Mouse (Mus musculus) liver, embryonic 11.5 days (tissue): ENCODE results near the gene Prdm16. TPM values are rescaled to one million over a fixed set of nuclear protein-coding genes. Genes with fewer than 3 reads are reported as not detected.

Experiments
- ATAC-seq: fragments of 200-750 bp; cut with Nextera tagmentation; replicated peaks from 2 replicates; pipeline ENCODE4 v1.8.0; 2017; ENCODE audit warnings: moderate number of reproducible peaks, mild to moderate bottlenecking, moderate TSS enrichment, moderate library complexity; ENCODE audit not compliant: low FRiP score
- DNase-seq: peaks from one replicate; pipeline ENCODE4 v3.0.0-alpha.2; 2017; ENCODE audit warnings: low spot score
- H3K27ac ChIP-seq: fragments of 300-500 bp; sonication (generic); 2 replicates; pipeline ENCODE4 v1.5.1; 2014; ENCODE audit warnings: mild to moderate bottlenecking, low read depth, low read length, control low read depth
- H3K27me3 ChIP-seq: fragments of 300-500 bp; sonication (generic); replicated peaks from 2 replicates; pipeline ENCODE4 v1.6.1; 2014; ENCODE audit warnings: low read length, mixed read lengths; ENCODE audit not compliant: control insufficient read depth, insufficient read depth
- H3K36me3 ChIP-seq: fragments of 300-500 bp; sonication (generic); 2 replicates; pipeline ENCODE4 v1.6.1; 2014; ENCODE audit warnings: mild to moderate bottlenecking, low read length, moderate library complexity, mixed read lengths; ENCODE audit not compliant: control insufficient read depth, insufficient read depth
- H3K4me1 ChIP-seq: fragments of 300-500 bp; sonication (generic); replicated peaks from 2 replicates; pipeline ENCODE4 v1.6.1; 2014; ENCODE audit warnings: low read length, mixed read lengths; ENCODE audit not compliant: control insufficient read depth, insufficient read depth
- H3K4me2 ChIP-seq: fragments of 300-500 bp; sonication (generic); 2 replicates; pipeline ENCODE4 v1.6.1; 2014; ENCODE audit warnings: mild to moderate bottlenecking, control low read depth, moderate library complexity
- H3K4me3 ChIP-seq: fragments of 300-500 bp; sonication (generic); 2 replicates; pipeline ENCODE4 v1.5.1; 2014; ENCODE audit warnings: low read depth, low read length, control low read depth
- H3K9ac ChIP-seq: fragments of 300-500 bp; sonication (generic); 2 replicates; pipeline ENCODE4 v1.6.1; 2014; ENCODE audit warnings: low read depth, low read length, control low read depth
- H3K9me3 ChIP-seq: fragments of 300-500 bp; sonication (generic); 2 replicates; pipeline ENCODE4 v1.6.1; 2016; ENCODE audit warnings: low read length, inconsistent platforms, mixed read lengths; ENCODE audit not compliant: control insufficient read depth
- WGBS: fragments of 180-500 bp; shearing (Covaris S2); extraction: QIAGEN DNeasy Blood & Tissue Kit; methylation state at CpG from one replicate; pipeline ENCODE4 v1.1.7; 2014; 5-methylcytosine and 5-hydroxymethylcytosine counted together
- polyA plus RNA-seq: library from polyadenylated mRNA; unstranded; fragments of >200 nt; fragmentation: Nextera tagmentation; extraction: Ambion mirVana; gene quantifications from 2 replicates; pipeline ENCODE4 v1.2.1, GENCODE M21; 2014

Prdm16 gene
- polyA plus RNA-seq, 1 experiment from 2014 or later: 7.2 TPM

DNA sequence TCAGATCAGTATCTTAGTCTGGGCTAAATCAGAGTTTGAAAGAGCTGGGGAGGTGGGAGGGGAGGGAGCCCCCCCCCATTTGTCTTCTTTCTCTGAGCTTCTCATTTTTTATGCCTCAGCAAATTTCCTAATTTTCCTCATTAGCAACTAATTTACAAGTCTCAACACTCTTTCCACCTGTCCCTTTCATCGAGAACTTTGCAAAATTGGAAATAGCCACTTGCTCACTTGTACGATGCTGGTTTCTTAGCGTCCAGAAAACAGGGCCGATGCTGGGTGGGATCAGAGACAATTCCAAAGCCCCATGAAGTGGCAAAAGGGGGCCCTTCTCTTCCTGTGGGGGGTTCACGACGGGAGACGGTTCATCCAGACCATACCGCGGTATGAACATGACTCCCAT is 91.4 kb downstream of the Prdm16 start:
- Histone ChIP-seq H3K4me3 (no peak overlapping the region), H3K4me2 (no peak overlapping the region), H3K4me1 (peaks cover 38% of the 10 kb centered on the region), H3K9me3 (no peaks in the 10 kb centered on the region), H3K9ac (no peak overlapping the region), H3K36me3 (no peaks in the 10 kb centered on the region), H3K27ac (no peak overlapping the region), H3K27me3 (peaks cover 2% of the 10 kb centered on the region; the same call in 1 of the 2 replicates)
- no peak for DNase-seq
- no peak for ATAC-seq
- WGBS: 74% methylated on average over 9 of the region's 9 CpGs

DNA sequence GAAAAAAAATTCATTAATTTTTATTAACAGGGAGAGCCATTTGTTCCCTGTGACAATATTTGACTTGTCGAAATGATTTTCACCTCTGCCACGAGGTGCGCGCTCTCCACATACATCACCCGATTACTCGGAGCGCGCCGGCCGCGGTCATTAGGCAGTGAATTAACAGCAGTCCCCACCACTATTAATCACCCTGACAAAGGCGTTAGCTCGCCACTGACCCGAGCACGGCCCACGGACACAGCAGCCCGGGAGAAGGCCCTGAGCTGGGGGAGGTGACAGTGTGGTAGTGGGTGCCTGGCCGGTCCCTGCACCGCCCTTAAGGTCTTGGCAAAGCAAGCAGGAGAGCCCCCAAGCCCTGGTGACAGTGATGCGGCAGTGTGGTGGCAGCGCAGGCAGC is 92.8 kb downstream of the Prdm16 start:
- H3K36me3 ChIP-seq: no peaks in the 10 kb centered on the region
- H3K4me3 ChIP-seq: no peak overlapping the region
- DNase-seq: no peak
- no peak for ATAC-seq
- H3K4me1 ChIP-seq: peaks cover 41% of the 10 kb centered on the region
- no peak overlapping the region for H3K27ac ChIP-seq
- H3K27me3 ChIP-seq: 0 out of 2 replicates have a peak, but pooled peaks cover 2% of the 10 kb centered on the region
- H3K9me3 ChIP-seq: no peaks in the 10 kb centered on the region
- no peak overlapping the region for H3K4me2 ChIP-seq
- whole genome bisulfite sequencing: 46% methylated on average over 21 of the region's 21 CpGs
- H3K9ac ChIP-seq: no peak overlapping the region

DNA sequence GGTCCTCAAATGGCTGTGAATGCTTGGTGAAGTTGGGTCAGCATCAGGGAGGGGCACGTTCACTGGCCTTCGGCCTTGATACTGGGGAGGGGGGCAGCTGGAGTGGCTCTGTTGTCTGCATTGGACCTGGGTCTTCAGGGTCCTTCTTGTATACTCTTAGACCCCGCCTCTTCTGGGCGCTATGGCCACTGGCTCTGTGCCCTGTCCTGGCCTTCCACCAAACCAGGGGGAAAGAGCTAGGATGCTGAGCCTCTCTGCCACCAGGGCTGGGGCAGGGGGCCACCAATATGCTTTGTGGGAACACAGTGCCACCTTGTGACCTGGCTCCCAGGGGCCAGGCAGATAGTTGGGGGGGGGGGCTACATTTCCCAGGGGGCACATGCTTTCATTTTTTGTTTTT is 93.5 kb downstream of the Prdm16 start:
- Histone ChIP-seq H3K4me3 (no peak overlapping the region), H3K9ac (no peak overlapping the region), H3K36me3 (no peaks in the 10 kb centered on the region), H3K9me3 (no peaks in the 10 kb centered on the region), H3K4me2 (peak overlapping the region; percentile 52), H3K27ac (peak overlapping the region; percentile 85; the same call in 1 of the 2 replicates), H3K27me3 (0 out of 2 replicates have a peak, but pooled peaks cover 2% of the 10 kb centered on the region), H3K4me1 (peaks cover 38% of the 10 kb centered on the region)
- DNase-seq (no peak), ATAC-seq (no peak; the same call in 1 of the 2 replicates)
- WGBS: 76% methylated on average over 4 of the region's 4 CpGs

DNA sequence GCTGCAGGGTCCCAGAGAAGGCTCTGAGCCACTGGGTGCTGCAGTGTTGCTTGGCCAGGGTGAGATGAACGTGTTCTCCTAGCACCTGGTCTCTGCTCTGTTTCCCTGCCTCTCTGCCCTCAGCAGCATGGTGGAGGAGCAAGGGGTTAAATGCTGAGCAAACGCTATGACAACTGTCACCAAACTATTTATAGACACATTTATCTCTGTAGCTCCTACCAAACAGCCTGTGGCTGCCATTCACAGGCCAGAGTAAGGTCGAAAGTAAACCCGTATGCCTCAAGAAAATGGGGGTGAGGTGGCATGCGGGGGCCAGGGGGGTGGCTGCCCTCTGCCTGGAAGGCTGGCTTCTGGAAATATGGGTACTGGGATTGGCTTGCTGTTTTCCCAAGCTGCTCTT is 94.1 kb downstream of the Prdm16 start:
- Histone ChIP-seq H3K27ac (peak overlapping the region; percentile 85), H3K9ac (peak overlapping the region; percentile 53), H3K4me1 (peaks cover 38% of the 10 kb centered on the region), H3K4me2 (peak overlapping the region; percentile 52), H3K4me3 (0 out of 2 replicates have a peak overlapping the region, but pooled peaks have one; percentile 4), H3K36me3 (no peaks in the 10 kb centered on the region), H3K27me3 (0 out of 2 replicates have a peak, but pooled peaks cover 2% of the 10 kb centered on the region), H3K9me3 (no peaks in the 10 kb centered on the region)
- DNase-seq (no peak), ATAC-seq (peak; percentile 65)
- WGBS: 21% methylated on average over 5 of the region's 5 CpGs

DNA sequence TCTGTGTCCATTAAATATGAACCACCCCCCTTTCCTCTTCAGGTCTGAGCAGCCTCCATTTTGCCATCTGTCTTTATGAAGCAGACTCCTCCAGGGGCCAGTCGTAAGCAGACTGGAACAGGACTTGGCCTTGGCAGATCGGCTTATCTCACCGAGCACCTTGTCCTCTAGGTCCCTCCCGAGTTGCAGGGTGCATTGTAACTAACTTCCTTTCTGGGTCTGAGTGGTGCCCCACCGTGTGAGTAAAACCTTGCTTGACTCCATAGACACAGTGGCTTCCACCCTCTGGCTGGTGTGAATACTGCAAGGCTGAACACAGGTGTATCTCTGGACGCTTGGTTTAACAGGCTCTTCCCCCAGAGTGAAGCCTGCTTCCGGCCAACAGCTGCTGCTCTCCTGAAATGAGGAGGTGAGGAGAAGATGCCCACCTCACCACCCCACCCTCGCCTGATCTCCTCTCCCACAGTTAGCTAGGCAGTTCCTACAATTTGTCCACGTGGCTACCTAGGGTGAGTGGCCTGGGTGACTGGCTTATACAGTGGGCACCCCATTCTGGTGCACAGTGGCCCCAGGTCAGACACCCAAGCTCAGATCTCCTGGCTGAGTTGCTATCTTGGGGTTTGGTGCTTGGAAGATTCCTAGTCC is 94.9 kb downstream of the Prdm16 start:
- H3K36me3 ChIP-seq: no peaks in the 10 kb centered on the region
- peak overlapping the region; percentile 53 for H3K9ac ChIP-seq
- peak overlapping the region; percentile 52 for H3K4me2 ChIP-seq
- DNase-seq (peak; percentile 47), ATAC-seq (peak; percentile 92)
- 0 out of 2 replicates have a peak, but pooled peaks cover 2% of the 10 kb centered on the region for H3K27me3 ChIP-seq
- 36% methylated on average over 9 of the region's 9 CpGs for WGBS
- peaks cover 38% of the 10 kb centered on the region for H3K4me1 ChIP-seq
- peak overlapping the region; percentile 85 for H3K27ac ChIP-seq
- peak overlapping the region; percentile 4; the same call in 1 of the 2 replicates for H3K4me3 ChIP-seq
- no peaks in the 10 kb centered on the region for H3K9me3 ChIP-seq

DNA sequence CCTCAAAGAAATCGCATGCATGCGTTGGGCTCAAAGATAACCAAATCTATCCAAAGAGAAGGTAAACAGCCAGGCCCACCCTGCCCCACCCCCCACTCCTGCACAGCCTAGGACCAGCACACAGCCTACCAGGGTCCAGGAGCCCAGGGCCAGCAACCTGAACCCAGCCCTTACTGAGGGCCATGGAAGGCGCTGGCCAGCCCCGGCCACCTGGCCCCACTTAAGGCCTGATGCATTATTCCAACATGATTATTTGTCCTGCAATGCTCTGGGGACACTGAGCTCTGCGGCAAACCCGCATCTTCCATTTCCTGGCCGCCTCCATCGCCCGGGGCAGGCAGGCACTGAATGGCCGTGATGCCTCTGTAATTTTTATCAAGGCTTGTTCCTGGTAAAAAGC is 96.0 kb downstream of the Prdm16 start:
- no peak overlapping the region for H3K9ac ChIP-seq
- H3K4me3 ChIP-seq: no peak overlapping the region

DNA sequence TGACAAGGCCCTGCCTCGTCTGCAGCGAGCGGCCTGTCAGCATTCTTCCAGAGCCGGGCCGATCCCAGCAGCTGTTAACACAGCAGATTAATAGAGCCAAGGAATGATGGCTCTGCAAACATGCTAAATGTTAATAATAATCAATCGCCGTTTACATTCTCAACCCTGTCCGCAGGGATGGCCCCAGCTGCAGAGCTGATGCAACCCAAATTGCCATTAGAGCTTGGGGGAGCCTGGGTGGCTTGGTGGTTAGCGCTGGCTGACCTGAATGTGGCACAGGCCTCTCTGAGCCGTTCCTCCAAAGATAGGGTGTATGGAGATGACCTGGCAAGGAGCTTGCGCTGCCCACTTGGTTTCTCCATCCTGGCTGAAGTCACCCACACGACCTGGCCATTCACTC is 97.0 kb downstream of the Prdm16 start:
- peaks cover 38% of the 10 kb centered on the region for H3K4me1 ChIP-seq
- no peak overlapping the region for H3K4me2 ChIP-seq
- ATAC-seq: no peak
- H3K36me3 ChIP-seq: no peaks in the 10 kb centered on the region
- no peak overlapping the region for H3K4me3 ChIP-seq
- H3K9me3 ChIP-seq: no peaks in the 10 kb centered on the region
- WGBS: 84% methylated on average over 12 of the region's 12 CpGs
- H3K27me3 ChIP-seq: 0 out of 2 replicates have a peak, but pooled peaks cover 2% of the 10 kb centered on the region
- DNase-seq: no peak
- no peak overlapping the region for H3K9ac ChIP-seq
- H3K27ac ChIP-seq: no peak overlapping the region

More for the DNA sequence above, 96.0 kb downstream of the Prdm16 start:
- Histone ChIP-seq H3K9me3 (no peaks in the 10 kb centered on the region), H3K27ac (no peak overlapping the region), H3K4me1 (peaks cover 38% of the 10 kb centered on the region), H3K27me3 (0 out of 2 replicates have a peak, but pooled peaks cover 2% of the 10 kb centered on the region), H3K4me2 (peak overlapping the region; percentile 52), H3K36me3 (no peaks in the 10 kb centered on the region)
- no peak for DNase-seq
- 54% methylated on average over 10 of the region's 10 CpGs for WGBS
- ATAC-seq: peak; percentile 28

DNA sequence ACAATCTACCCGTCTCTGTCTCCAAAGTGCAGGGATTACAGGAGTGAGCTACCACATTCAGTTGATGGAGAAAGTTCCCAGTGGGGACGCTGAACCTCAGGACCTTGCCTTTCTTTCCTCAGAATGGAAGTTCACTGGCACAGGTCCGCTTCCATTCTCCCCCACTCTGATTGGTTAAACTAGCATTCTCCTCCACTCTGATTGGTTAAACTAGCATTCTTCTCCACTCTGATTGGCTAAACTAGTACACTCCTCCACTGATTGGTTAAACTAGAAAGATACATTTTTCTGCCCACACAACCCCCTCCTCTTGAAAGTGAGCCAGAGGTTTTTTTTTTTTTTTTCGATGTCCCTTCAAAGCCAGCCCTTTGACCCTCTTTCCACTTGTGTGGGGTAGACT is 97.9 kb downstream of the Prdm16 start:
- ATAC-seq (no peak), DNase-seq (no peak)
- 77% methylated on average over 4 of the region's 4 CpGs for WGBS
- no peak overlapping the region for H3K9ac ChIP-seq
- H3K4me2 ChIP-seq: no peak overlapping the region
- H3K27me3 ChIP-seq: no peaks in the 10 kb centered on the region
- no peaks in the 10 kb centered on the region for H3K36me3 ChIP-seq
- no peak overlapping the region for H3K4me3 ChIP-seq
- H3K4me1 ChIP-seq: peaks cover 33% of the 10 kb centered on the region
- H3K9me3 ChIP-seq: no peaks in the 10 kb centered on the region
- H3K27ac ChIP-seq: no peak overlapping the region

DNA sequence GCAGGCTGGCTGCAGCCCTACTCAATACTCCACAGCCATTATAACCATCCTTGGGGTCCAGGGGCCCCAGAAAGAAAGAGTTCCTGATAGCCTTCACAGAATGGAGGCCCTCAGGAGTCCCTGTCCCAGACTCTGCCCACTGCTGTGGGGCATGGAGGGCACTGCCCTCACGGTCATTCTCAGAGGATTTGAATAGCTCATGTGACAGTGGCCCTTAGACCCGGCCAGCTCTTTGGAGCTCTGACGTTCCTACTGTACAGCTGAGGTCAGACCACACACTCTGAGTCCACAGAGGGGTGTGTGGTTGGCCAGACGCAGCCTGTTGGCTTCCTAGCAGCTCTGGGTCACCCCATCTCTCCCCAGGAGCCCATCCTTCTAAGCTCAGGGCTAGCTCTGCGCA is 100.6 kb downstream of the Prdm16 start:
- H3K27me3 ChIP-seq: no peaks in the 10 kb centered on the region
- no peak overlapping the region for H3K9ac ChIP-seq
- no peaks in the 10 kb centered on the region for H3K36me3 ChIP-seq
- no peak overlapping the region for H3K4me2 ChIP-seq
- ATAC-seq (no peak), DNase-seq (no peak)
- H3K4me3 ChIP-seq: no peak overlapping the region
- peaks cover 12% of the 10 kb centered on the region for H3K4me1 ChIP-seq
- 75% methylated on average over 5 of the region's 5 CpGs for WGBS
- H3K27ac ChIP-seq: no peak overlapping the region
- no peaks in the 10 kb centered on the region for H3K9me3 ChIP-seq
